Mouse (Mus musculus) adrenal gland, adult (tissue): ENCODE data around the gene Dusp23.

Experiments
- DNase-seq, 2 experiments: peaks; one replicate each; pipeline ENCODE4 v3.0.0; 2022 to 2023; ENCODE audit warnings: low spot score in 1 of 2; ENCODE audit not compliant: inconsistent age in 2 of 2

The Dusp23 gene

DNA sequence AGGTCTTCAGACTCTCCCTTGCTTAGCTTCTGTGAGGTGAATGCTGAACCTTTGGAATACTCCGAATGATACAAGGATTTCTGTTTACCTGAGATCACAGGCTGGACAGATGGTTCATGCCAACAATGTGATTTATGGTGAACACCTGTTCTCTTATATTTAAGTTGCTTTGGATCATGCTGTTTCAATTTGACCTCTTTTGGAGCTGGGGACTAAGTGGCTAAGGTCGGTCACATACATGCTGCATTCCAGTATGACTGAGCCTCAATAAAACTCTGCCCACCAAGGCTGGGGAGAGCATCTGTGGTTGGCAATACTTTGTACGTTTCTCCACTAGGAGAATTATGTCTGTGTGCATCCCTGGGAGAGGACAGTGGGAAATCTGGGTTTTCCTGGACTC is 8.7 kb downstream of the Dusp23 start:
- no peak for DNase-seq

DNA sequence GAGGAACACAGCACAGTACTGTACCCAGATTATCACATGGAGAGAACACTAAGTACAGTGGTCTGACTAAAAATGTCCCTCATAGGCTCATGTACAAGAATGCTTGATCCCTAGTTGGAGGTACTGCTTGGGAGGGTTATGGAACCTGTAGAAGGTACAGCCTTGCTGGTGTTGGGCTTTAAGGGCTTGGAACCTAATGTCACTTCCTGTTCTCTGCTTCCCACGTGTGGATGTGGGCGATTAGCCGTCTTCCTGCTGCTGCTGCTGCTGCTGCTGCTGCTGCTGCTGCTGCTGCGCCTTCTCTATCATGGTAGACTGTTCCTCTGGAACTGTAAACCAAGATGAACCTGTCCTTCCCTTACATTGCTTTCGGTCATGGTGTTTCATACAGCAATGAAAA is 9.2 kb downstream of the Dusp23 start:
- no peak for DNase-seq

DNA sequence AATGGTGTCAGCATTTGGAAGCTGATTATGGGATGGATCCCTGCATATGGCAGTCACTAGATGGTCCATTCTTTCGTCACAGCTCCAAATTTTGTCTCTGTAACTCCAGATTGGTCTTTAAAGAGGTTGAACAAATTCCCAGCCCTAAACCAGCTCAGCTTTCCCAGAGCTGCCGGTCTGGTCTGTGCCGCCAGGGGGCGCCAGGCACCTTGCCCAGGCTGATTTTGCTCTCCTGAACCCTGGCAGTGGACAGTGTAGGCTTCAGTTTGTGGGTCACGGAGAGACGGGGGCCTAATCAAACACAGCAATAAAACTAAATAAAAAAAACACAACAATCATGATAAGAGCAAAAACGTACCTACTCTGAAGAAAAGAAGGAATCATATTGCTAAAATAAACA is 13.5 kb downstream of the Dusp23 start:
- DNase-seq, result peak; percentile 65 to 91

DNA sequence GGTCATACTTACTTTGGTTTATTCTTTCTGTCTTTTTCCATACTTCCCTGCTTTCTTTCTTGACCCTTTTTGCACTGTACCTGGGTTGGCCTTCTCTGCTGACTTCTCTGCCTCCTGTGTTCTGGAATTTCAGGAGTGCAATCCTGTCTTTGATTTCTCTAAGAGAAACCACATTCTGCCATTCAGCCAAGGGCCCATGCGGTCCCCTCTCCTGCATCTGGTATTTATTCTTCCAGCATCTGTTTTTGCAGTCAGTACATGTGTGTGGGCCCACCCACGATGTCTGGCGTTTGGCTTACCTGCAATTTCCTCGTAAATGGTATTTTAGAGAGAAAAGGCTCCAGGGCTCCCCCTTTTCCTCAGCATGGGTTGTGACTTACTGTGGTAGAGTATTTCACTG is 14.6 kb downstream of the Dusp23 start:
- DNase-seq, result no peak

DNA sequence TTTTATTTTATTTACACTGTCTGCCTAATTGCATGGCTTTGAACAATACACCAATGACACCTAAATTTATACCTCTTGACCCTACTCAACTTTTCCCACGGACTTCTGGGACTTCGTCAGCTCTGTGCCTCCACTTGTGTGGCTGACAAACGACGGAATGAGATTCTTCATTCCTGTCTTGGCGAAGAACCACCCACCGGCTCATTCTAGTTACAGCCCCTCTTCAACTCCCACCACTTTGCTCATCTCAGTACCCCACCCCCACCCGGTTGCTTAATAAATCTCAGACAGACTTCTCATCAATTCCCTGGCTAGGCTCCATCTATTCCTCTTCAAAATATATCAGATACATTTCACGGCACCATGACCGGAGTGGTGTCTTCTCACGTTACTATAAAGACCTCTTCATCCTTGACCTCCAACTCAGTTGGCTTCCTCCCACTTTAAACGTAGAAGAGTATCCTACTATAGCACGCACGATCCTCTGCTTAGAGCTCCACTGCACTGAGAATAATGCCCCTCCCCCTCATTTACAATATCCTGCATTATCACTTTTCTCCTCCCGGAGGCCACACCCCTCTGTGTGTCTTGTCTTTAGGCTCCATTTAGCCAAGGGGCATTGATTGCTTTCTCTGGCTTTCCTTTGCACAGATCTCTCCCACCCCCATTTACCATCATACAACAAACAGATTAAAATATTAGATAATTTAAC is 15.2 kb downstream of the Dusp23 start:
- no peak for DNase-seq

DNA sequence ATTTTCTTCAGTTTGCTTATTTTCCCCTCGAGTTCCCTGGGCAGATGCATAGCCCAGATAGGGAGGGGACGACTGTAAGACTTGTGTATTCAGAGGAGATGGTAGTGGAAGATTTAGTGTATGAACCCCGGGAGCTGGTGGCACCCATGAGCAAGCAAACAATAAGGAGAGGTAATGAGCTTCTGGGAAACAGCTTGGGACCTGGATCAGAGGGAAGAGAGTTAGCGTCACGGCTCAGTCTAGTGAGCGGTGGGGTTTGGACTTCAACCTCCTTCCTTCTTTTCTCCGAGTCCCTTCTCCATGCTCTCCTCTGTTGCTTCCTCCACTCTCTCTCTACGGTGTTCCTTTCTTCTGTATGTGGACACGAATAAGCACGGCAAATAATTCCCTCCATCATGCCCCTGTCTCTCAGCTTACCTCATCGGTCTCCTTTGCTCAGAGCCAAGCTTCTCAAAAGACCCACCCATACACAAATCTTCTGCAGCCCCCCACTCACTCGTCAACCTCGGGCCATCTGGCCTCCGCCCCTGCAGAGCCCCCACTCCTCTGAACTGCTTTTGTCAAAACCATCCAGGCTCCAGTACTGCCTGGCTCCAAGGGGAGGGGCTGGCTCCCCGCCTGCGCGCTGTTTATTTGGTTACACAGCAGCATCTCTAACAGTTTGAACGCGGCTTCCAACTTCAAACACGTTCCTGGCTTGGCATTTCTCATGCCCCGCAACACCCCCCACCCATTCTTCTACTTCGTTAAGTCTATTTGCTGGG is 16.0 kb downstream of the Dusp23 start:
- no peak for DNase-seq

DNA sequence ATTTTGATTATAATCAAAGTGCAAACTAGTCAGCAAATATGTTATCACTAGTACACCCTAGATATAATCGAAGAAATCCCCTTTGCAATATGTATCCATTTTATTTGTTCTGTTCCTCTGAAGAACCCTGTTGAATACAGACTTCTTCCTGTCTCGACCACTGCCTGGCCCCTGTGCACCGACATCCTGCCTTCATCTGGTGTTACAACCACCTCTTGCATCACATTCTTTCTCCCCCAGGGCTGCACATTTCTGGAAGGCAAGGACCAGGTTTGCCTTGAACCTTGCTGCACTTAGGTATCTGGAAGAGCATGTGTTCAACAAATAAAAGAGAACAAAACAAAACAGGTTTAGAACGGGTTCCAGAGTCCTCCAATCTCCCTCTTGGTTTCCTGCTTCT is 17.4 kb downstream of the Dusp23 start:
- no peak for DNase-seq

DNA sequence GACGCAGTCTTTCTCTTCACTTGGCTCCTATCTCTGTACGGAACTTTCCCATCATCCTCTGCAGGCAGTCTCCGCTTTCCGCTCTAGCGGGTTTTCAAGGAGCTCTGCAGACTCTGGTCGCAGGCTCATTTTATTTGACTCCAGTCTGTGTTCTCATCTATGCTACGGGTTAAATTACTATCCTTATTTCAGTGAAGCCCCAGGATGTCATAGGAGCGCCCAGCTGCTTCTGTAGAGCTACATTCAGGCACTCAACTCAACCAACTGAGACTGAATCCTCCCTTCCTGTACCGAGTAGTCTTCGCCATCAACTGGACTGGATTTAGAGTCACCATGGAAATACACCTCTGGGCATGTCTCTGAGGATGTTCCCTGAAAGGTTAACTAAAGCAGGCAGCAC is 18.1 kb downstream of the Dusp23 start:
- DNase-seq, result no peak

DNA sequence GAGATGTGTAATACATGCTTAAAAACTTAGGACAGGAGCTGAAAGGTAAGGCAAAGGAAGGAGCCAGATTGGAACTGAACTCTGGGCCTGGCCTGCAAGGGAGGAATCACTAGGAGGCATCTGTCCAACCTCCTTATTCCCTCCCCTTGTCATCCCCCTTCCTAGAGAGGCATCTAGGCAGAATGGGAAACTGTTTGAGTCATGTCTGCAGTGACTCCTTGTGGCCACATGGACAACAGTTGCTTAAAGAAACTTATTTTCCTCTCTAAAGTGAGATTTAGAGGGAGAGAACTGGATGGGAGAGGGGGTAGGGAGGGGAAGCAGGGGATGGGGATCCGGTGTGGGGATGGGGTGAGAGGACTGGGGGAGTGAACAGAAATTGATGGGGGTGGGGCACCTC is 20.0 kb downstream of the Dusp23 start:
- DNase-seq, result peak in 1 of 2 experiments; percentile 52

DNA sequence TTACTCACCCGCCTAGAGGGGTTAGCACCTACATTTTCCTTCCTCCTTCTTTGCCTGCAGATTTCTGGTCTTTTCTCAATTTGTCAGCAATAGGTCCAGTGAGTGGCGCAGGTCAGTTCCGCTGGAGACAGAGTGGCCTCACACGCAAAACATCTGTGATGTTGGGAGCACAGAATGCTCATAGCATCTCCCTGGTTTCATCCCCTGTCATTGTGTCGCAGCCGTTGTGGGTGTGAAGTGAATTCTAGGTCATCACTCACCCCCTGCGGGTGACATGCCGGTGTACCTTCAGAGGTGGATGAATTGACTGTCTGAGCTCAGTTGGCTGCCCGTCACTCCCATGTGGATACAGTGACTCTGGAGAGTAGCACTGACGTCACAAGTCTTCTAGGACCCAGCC is 21.5 kb downstream of the Dusp23 start:
- no peak for DNase-seq

DNA sequence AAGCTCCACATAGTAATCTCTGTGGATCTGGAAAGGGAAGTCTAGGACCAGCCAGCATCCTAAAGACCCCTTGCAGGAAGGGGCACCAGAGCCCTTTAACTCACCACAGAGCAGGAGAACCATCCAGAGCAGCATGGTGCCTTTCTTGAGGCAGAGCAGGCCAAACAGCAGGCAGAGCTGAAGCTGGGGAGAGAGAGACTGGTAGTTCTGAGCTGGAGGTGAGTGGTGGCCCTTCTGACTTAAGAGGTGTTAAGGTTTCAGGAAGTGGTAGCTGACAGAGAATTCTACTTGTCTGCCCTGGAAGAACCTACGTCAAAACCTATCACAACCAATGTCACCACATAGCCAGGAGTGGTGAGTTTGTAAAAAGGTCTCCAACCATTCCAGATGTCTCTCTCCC is 30.4 kb downstream of the Dusp23 start, which contains the start of gene Fcrl6:
TSS of gene Fcrl6 (minus strand) at position 226 of the 400 bp plus-strand sequence.
- DNase-seq, result no peak

DNA sequence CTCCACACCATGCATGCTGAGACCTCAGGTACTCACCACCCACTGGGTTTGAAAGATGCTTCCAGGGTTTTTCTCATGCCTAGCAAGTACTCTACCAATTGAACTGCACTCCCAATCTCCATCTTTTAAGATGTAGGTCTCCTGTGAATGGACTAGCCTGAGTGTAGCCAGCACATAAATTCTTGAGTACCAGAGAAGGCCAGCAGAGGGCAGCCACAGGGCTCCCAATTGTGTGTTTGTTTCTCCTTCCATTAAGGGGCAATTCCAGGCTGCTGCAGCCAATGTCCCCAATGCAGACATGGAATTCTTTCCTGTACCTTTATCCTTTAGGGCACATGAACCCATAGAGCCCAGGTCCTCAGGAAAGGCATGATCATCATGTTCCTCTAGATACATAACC is 38.3 kb downstream of the Dusp23 start:
- peak; percentile 25 to 77 for DNase-seq

DNA sequence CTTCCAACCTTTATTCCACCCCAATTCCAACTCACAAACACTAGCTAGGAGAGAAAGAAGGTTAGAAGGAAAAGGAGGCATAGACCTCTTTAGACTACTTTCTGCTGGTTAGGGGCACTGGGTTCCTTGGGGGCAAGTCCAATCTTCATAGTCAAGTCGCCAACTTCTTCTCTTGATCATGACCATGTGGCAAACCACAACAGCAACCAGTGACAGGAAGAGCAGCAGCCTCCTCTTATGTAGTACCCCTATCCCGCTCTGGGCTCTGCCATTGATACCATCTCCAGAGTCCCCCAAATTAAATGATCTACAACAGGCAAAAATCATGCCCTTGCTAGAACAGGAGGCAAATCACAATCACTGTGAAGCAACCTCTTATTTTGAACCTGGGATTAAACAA is 38.8 kb downstream of the Dusp23 start:
- no peak for DNase-seq

DNA sequence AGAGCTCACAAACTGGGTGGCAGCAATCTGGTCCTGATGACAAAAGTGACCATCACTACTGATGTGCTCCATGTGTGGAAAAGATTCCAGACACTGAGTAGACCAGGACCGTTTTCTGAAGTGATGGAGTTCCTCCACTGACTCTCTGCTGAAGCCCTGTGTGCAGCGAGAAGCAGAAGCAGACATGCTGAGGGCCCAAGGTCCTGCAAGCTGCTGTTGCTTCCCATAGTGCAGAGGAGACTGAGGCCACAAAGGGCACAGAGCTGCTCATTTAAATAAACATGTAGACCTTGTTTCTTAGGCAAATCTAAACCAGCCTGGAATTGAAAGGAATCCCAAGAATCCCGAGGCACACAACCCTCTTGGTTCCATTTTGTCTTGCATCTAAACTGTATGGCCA is 39.4 kb downstream of the Dusp23 start:
- no peak for DNase-seq

DNA sequence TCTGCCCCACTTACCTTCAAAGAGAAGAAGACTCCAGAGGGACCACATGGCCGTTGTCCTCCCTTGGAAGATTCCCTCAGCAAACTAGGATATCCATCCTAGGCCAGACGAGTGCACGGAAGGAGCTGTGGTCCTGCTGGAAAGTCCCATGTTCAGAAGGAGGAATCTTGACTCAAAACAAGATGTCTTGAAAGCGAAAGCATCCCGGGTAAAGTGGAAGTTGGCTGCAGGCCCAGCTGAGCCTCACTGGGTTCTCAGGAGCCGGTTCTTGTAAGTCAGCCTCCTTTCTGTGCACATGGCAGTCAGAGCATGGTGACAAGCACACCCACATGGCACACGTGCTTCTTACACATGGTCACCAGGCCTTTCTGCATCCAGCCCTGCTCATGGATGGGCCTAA is 42.4 kb downstream of the Dusp23 start, which contains the start of gene Slamf8:
TSS of gene Slamf8 (minus strand) at position 184 of the 400 bp plus-strand sequence.
- DNase-seq, result peak in 1 of 2 experiments; percentile 56

DNA sequence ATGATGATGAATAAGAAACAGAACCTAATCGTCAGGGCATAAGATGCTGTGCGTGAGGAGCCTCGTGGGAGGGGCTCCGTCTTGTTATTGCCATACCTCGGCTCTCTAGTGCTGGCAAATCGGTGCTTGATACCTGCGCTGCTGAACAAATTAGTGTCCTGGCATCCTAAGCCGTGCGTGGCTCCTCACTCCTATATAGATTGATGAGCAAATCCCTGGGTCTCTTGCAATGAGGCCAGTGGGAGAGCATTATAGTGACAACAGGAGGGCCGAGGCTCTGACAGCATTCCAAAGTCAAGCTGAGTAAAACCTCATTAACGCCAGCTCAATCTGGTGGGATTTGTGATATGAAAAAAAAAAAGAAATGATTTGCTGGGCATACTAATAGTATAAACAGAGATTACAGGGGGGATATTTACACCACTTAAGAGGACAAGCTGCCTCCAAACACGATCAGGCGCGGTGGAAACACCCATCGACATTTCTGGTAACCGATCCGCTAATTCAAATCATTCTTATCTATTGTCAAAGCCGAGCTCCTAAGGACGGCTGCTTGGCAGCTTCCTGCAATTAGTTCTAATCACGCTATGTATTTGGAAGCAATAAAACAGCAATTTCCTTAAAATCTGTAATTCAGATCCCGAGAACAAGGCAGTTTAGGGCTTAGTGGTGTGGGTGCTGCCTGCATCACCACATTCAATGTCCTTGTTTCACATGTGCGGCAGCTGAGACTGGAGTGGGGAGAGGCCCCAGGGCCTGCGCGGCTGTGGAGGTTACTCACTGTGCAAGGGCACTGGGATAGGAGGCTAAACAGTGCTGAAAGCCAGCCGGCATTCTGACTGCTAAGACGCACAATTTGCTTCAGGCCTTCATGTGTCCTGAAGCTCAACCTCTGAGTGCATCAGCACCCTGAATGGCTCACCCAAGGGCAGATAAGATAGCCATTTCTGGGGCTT is 46.9 kb downstream of the Dusp23 start:
- peak in 1 of 2 experiments; percentile 76 for DNase-seq

DNA sequence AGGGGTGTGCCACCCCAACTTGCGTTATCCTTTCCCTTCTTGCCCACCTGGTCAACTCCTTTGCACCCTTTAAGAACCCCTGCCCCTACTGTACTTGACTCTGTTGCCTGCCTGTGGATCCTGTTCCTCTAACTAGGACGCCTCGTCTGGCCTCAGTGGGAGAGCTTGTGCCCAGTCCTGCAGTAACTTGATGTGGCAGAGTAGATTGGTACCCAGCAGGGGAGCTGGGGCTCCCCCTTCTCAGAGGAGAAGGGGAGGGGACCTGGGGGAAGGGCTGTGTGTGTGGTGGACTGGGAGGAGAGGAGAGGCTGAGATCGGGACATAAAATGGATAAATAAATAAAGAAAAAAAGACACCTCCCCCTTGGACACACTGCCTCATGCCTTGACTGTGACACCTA is 47.7 kb downstream of the Dusp23 start:
- peak in 1 of 2 experiments; percentile 15 for DNase-seq

DNA sequence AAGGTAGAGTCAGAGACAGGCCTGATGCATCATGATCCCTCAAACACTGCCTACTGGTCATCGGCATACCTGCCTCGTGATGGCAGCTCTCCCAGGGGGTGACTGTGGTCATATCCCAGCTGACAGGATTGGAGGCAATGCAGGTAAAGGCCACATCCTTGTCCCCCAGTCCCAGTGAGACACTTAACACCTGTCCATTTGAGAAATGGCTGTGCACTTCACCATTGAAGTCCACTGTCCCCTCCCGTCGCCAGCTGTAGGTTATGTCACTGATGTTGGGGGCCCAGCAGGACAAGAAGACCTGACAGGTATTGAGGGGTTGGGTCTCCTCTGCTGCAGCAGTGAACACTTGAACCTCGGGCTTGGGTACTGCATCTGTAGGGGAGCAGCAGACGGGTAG is 48.5 kb downstream of the Dusp23 start:
- peak in 1 of 2 experiments; percentile 15 for DNase-seq

DNA sequence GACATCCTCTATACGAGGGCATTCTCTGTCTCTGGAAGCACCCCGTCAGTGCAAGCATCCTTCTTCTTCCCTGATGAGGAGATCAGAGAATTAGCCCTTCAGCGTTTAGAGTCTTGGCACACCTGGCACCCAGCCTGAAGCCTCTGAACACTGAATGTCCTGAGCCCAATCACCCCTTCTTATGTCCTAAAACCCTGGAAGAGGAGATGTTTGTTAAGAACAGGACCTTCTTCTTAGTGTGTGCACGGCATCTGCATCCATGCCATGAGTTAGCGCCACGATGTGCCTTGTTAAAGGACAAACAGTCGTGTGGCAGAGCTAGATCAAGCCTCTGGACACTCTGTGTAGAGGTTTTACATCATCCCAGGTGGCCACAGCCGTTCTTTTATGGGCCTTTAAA is 50.3 kb downstream of the Dusp23 start:
- DNase-seq, result peak in 1 of 2 experiments; percentile 19
